Mouse (Mus musculus) lung, adult 2 months (tissue): ENCODE measurements around the gene Rapsn.

Source experiments
- CTCF ChIP-seq: fragments of 200-500 bp; IDR thresholded peaks from 2 replicates; pipeline ENCODE4 v1.5.1; 2011; ENCODE audit warnings: mild to moderate bottlenecking, low read length, control low read depth; ENCODE audit not compliant: insufficient read depth
- POLR2A ChIP-seq: fragments of 200-500 bp; IDR thresholded peaks from 2 replicates; pipeline ENCODE4 v1.6.1; 2011; ENCODE audit warnings: low read depth, mild to moderate bottlenecking, control low read depth, low read length, borderline replicate concordance; ENCODE audit errors: extremely low read depth

- TF ChIP-seq CTCF (no peak), POLR2A (peak; percentile 69)
Measured at GRCm38 (mm10) chr2:91053934-91054382, 18.5 kb downstream of the Rapsn start, which contains the start of gene Psmc3.
